Mouse (Mus musculus): Measurements from ENCODE around the gene Rpl9.
A peak's percentile ranks its signal among the peaks of the same experiment; 100 is the strongest.

Rpl9 gene

DNA sequence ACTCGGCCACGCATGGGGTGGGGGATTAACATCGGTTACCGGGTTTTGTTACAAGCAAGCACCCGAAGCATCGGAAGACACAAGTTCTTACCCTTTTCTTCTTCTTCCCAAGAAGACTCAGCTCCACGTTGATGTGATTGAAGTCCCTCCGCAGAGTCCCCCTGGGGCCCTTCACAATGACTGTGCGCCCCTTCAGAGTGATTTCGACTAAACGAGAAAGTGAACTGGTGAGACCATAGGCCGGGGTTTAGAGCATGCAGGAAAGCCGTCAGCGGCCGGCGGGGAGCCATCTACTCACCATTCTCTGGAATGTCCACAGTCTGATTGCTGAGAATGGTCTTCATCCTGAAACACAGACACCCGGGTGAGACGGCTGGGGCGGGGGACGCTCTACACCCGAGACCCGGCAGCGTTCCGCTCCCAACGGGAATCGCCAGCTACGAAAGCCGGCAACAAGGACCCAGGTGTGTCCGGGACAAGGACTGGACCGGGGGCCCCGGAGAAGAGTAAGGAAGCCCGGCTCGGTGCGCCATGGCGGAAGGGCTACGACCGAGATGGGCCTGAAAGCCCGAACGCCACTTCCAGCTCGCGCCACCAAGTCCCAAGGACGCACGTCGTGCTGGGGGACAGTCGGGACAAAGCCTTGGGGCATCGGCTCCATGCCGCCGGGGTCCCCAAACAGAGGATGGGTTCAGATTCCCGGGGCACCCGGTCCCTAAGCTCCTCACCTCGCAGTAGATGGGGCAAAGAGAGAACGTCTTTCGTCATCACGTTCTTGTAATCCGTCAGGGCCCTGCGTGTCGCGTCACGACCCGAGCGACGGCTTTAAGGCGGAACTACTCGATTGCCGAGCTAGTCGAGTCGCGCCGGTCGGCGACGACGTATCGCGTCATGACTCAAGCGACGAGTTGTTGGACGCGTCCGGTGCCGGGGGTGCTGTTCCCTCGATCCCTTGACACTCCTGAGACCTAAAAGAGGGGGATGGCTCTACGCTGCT is at the start of gene Rpl9, which contains the start of gene Lias:
TSS of gene Rpl9 (minus strand) at position 797 of the 997 bp plus-strand sequence.
TSS of gene Lias (plus strand) at position 850 of the 997 bp plus-strand sequence.
- peak; percentile 98 for DNase-seq (ENCODE audit: low read depth)

DNA sequence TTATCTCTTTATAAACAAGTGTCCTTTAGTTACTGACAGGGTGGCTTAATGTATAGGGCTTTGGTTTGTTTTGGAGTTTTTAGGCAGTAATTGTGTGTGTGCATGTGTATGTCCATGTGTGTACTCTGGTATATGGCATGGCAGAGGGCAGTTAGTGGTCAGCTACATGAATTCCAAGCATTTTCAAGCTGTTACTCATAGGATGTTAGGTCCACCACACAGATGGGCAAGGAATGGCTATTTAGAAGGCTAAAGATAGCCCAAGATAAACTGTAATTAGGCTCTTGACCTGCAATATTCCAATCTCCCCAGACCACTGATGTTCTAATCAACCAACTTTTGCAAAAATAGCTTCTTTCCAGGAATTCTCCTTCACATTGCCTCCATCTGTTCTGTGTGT is 46.8 kb upstream of the Rpl9 start:
- no peak for DNase-seq (ENCODE audit: low read depth)

DNA sequence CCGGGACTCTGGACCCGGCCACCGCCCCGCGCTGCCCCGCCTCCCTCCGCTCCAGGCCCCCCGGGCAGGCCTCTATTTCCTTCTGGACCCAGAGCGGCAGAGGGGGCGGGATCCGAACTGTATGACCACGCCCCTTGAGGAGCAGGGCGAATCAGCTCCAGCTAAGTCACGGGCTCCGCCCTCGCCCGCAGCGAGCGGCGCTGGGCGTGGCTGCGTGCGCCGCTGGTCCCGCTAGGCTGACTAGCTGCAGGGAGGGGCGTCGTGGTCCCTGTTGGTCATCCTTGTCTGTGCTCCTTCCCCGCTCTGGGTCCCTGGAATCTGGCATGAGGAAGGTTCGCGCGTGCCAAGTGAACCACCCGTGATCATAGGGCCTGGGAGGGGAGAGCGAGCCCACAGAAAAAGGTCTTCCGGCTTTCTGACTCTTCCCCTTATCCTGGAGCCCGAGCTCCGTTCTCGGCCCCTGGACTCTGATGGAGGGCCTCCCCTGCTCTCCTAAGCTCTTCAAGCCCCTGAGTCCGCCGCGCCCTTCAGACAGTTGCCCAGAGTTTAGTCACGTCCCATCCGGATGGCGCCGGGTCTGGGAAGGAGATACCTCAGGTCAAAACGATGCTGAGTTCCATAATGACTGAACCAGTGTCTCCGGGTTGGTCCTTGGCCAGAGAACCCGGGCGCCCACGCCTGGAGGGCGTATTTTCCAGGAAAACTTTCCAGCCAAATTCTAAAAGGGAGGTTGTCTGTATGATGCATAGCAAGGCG is 44.7 kb upstream of the Rpl9 start, which contains the start of gene Ugdh:
TSS of gene Ugdh (minus strand) at position 144 of the 756 bp plus-strand sequence.
- DNase-seq (ENCODE audit: low read depth) = peak; percentile 94

DNA sequence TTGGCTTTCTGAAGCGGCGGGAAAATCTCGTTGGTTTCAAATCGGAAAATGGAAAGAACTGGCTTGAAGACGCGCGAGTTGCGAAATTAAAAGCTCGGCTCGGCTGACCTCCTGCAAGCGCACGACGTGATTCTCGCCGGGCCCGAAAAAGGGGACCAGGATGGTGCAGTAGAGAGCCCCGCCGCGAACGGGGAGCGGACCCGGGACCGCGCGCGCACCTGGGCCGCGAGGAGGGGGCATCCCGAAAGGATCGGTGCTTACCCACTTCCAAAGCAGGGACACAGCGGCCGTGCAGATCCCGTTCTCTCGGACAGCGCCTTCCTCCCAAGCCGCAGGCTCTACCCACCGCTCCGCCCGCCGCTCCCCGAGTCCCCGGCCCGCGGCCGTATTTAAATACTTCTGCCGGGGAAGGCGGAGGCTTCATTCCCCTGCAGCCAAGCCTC is 44.1 kb upstream of the Rpl9 start:
- peak; percentile 20 for DNase-seq (ENCODE audit: low read depth)

DNA sequence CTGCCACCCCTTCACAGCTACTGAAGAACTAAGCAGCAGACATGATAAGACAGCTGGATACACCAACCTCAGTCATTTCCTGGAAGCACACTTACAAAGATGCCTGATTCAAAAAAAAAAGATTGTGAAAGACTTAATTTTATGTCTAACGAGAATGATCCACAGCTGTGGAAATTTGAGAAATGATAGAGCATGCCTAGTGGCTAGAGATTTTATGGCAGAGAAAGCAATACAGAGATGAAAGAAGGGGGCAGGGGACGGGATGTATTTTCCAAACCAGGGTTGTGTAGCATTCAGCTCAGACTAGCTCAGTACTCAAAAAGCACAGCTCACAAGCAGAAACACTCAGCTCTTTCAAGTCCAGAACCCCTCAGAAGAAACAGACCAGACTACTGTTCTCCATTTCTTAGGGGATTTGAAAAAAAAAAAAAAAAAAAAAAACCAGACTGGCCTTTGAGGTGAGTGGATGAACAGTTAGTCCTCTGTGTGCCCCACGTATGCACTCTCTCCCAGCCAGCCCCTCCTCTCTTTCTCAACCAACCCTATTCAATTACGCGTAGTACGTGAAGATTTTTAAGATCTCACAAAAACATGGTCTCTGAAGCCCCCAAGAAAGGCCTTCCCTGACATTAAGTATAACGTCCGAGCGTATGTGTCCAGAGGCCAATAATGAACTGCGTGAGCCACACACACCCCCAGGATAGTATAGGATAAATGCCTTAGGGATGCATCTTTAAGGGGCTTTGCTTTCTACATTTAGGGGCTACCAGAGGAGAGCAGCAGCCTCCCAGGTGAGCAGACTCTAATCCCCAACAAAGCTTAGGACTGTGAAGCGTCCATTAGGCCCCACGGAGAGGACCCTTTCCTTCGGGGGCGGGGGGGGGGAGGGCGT is 43.5 kb upstream of the Rpl9 start:
- peak; percentile 16 for DNase-seq (ENCODE audit: low read depth)

DNA sequence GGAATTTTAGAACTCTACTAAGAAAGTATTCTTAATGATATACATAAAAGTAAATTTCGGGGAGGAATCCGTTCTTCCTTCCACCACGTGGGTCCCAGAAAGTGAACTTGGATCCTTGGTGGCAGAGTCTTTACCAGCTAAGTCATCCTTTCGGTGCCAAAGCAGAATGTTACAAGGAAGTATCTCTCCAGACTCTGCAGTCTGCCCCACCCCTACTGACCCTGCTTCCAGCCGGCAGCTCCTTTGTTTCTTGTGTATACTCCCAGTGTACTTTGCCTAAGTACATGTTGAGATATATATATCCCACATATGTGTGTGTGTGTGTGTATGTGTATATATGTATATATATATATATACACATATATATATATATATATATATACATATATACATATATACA is 38.2 kb upstream of the Rpl9 start:
- no peak for DNase-seq (ENCODE audit: low read depth)

DNA sequence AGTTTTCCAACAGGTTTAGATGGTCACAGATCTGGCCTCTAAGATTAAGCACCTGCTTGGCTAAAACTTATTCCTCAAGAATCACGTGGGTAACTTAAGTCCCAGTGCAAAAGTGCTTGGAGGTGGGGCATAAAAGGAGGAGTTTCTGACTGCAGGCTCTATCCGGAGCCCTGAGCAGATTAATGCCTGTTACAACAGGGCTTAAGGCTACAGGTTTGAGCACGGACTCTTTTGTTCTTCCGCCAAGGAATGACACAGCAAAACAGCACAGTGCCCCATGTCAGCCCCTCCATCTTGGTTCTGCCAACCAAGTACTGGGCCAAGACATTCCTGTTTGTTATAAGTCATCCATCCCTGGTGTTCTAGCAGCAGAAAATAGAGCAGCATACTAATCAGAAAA is 37.1 kb upstream of the Rpl9 start:
- DNase-seq (ENCODE audit: low read depth) = peak; percentile 44

DNA sequence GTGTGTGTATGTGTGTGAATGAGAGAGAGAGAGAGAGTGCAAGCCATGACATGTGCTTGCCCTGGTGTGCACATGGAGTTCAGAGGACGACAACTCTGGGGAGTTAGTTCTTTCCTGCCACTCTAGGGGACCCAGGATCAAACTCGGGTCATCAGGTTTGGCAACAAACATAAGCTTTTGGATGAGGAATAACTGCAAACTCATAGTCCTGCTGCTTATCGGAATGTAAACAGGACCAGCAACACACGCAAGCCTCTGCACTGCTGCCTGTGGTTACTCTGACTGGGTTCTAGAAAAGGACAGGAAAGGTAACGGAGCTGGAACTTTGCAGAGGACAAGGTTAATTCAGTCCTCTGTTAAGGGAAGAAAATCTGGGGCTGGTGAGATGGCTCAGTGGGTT is 34.0 kb upstream of the Rpl9 start:
- no peak for DNase-seq (ENCODE audit: low read depth)

DNA sequence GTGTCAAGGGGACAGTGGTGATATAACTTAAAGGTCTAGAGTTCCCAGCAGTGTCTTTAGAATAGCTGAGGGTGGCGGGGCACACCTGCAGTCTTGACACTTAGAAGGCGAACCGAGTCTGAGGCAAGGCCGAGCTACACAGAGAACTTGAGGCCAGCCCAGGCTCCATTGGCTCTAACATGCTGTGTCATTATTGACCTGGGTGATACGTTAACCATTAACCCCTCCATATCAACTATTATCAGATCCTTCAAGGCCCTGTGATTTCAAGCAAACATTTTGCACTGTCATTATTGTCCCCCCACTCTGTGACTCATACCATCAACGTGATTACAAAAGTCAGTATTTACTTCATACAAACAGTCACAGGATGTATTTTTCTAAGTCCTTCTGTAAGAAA is 33.0 kb upstream of the Rpl9 start:
- no peak for DNase-seq (ENCODE audit: low read depth)

DNA sequence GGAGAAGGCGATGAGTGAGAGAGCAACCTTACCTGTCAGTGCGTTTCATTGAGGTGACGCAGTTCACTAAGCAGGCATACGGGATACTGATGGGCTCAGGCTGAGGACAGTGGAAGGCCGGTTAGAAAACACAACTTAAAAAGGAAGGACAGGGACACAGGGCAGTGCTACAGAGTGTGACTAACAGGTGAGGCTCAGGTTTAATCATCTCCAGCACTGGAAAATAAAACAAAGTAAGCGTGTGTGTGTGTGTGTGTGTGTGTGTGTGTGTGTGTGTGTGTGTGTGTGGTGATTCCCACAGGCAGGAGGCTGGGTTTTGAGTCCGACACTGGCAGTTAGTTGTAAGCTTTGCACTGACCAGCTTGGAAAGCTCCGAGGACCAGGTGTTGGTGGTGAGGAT is 31.6 kb upstream of the Rpl9 start:
- no peak for DNase-seq (ENCODE audit: low read depth)

DNA sequence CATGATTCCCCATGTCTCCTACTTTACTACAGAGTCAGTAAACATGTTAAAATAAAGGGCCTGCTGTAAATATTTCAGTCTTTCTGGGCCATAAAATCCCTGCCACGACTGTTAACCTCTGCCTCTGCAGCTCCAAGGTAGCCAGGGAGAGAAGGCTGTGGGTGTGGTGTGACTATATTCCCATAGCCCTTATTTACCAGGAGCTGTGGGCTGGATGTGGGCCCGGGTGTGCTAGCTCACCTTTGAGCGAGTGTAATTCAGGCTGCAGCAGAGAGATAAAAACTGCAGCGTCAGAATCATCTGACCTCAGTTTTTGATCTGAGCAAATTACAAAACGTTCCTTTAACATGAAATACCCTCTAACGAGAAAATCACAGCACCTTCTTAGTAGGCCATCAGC is 29.6 kb upstream of the Rpl9 start:
- DNase-seq (ENCODE audit: low read depth) = no peak

DNA sequence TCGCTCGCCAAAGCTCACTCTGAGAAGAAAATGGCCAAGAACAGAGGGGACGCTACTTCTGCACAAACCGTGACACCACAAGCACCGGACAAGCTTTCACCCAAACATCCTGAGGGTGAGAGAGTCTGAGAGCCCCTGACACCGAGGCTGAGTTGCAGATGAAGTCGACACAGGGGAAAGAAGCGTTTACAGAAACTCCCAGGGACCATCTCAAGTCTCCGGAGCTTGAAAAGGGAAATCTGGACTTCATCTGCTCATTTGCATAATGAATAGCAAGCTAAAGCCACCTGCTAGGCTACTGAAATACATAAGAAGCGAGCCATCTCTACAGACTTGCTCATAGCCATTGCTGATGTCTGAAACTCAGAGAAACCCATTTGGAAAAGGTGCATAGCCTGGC is 27.9 kb upstream of the Rpl9 start:
- no peak for DNase-seq (ENCODE audit: low read depth)

DNA sequence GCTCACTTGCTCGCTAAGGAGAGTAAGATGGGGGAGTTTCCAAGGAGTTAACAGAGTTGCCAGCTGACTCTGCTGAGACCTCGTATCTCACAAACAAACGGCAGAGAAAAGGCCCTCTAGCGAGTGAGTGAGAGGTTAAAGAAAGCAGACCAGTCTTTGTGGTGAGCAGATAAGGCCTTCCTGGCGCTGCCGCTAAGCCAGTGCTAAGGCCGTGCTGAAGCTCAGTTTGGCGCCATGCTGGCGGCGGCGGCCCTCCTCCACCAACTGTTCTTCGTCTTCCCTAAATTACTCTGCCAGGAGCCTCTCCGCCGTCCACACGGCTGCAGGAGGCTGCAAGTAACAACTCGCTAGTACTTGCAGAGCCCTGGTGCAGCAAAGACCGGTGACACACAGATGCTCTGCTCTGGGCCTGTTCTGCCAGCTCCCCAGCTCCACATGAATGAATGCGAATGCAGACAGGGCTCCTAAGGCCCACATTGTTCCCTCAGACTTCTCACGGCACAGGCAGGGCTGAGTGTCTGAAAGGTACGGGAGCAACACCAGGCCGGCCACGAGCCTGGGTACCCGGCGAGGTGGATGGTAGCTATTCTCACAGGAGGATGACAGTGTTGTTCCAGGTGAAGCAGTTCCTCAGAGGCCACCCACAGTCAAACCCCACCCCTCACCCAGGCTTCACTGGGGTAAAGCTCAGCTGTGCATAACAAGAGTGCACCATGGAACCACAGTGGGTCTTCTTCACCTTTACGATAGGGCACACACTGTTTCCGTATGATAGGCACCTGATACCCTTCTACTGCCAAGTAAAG is 24.6 kb upstream of the Rpl9 start:
- peak; percentile 19 for DNase-seq (ENCODE audit: low read depth)

DNA sequence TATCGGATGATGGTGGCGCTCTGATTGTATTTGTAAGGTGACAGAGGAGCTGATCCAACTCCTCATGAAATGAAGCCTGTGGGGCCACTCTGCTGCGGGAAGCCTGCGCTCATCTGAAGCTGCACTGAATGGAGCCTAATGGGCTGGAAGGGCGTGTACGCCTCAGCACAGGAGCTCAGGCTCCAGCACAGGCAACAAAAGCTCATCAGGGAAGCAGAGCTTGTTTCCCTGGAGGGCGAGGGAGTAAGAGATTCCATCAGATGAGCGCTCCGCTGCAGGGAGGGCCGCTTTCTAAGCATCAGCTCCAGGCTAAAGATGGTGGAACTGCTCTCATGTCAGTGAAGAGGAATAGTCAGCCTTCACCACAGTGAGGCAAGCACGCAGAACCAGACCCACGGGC is 16.7 kb upstream of the Rpl9 start:
- DNase-seq (ENCODE audit: low read depth) = no peak

DNA sequence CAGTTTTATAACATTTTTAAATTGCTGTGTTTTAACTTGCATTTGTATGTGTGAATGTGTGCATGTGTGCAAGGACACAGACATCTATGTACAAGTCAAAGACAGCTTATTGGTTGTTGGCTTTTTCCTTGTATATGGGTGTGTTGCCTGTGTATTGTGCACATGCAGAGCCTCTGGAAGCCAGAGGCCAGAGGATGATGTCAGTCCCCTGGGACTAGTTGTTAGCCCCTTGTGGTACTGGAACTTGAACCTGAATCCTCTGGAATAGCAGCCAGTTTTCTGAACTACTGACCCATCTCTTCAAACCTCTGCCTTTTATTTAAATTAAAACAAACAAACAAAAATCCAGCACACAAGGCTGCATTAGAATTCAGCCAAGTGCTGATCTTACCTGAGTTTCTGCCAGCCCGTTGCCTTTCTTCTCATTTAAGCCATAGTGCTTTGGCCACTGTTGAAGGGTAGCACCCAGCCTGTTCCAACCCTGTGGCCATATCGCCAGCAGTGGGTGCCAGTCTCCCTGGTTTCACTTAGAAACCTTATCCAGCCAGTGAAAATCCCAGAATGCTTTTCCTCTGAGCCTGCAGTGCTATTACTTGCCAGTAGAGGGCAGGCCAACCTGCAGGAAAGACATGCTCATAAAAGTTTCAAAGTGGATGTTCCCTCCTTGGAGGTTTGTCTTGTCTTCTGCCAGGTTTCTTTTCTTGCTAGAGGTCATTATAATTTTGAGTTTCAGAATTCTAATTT is 10.2 kb upstream of the Rpl9 start:
- DNase-seq (ENCODE audit: low read depth) = peak; percentile 66

DNA sequence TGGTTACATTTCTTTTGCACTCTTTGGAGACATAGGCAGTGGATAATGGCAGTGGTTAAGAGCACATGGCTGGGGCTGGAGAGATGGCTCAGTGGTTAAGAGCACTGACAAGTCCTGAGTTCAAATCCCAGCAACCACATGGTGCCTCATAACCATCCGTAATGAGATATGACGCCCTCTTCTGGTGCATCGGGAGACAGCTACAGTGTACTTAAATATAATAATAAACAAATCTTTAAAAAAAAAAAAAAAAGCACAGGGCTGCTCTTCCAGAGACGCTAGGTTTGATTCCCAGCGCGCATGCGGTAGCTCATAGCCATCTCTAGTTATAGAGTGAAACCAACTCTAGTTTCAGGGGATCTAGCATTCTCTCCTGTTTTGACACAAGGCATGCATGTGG is 3.2 kb upstream of the Rpl9 start:
- DNase-seq (ENCODE audit: low read depth) = no peak

DNA sequence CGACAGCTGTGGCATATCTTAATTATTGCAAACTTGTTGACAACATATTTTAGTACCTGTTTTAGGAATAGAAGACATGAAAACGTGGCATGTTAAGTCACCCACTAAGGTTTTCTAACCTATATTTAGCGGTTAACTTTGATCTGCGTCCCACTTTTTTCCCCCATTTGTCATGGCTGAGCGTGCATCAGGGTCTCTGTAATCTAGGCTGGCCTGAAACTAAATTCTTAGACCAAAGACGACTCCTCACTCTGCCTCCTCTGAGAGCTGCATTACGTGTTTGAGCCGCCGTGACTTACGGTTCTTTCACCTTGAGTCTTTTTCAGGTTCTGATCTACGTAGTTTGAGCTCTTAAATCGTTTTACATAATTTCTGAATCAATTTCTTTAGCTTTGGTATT is 509 bp upstream of the Rpl9 start:
- no peak for DNase-seq (ENCODE audit: low read depth)

DNA sequence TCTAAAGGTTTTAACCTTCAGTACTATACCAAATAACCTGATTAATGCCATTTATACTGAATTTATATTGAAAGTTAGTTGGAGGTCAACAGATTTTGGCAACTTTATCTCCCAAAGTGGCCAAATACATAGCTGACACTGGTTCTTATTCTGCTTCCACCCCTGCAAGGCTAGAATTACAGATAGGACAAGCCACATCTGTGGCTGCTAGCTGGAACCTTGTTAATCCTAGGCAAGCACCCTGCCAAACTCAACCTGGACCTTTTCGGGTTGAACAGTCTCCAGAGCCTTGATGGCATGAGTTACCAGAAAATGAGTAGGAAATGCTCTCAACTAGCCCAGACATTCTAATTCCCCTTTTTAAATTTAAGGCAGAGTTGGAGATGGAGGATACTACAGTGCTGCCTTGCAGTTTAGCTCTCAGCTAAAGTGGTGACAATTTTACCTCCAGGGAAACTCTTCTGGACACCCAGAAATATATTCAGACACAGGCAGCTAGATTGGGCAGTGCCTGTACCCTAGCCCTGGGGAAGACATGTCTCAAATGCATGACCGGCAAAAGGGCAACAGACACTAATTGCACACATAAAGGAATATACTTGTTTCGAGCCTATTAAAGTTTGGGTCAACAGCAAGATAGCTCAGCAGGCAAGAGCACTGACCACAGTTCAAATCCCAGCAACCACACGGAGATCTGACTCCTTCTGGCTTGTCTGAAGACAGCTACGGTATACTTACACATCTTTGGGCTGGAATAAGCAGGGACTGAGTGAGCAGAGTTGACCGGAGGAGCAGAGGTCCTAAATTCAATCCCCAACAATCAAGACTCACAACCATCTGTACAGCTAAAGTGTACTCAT is 4.0 kb downstream of the Rpl9 start:
- no peak for DNase-seq (ENCODE audit: low read depth)

DNA sequence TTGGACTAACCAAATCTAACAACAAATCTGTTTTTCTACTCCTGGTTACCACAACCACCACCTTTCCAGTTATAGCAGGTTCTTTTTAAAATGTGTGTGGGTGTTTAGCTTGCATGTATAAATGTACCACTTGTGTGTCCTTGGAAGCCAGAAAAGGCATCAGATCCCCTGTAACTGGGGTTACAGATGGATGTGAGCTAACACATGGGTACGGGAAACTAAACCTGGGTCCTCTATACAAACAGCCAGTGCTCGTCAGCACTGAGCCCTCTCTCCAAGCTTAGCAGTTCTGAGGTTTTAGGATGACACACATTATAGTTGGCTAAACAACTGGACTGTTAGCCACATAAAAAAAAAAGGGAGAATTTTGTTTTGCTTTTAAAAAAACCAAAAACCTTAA is 5.5 kb downstream of the Rpl9 start:
- no peak for DNase-seq (ENCODE audit: low read depth)

Data from fibroblast of lung, adult 2 months (primary cell).